Mouse (Mus musculus): ENCODE measurements at regions not wholly inside any gene's neighbourhood (a gene's known extent, or its start where the extent isn't known, plus 50 kb on each side); places are given as distances from the start of the nearest gene placed in this dataset.
"Not testable (repeated sequence)": the region's sequence is repeated elsewhere in the genome, so short reads cannot be mapped to it uniquely, and the experiment has no call there.

DNA sequence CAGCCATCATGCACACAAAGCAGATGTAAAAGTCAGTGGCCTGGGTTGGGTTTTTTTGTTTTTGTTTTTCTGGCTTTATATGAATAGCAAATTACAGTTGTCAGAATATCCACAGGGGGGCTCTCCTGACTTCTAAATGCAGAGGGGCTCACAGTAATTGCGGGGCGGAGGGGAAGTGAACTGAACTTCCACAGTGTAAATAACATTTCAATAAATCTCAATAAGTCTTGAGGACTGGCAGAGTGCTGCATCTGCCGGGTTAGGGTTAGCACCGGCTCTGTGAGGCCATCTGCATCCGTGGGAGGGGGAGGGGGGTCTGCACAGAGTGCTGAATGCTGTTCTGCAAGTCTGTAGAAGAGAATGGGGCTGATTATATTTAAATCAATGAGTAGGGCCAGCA lies 50.3 kb upstream of the Arl4c start:
- no peak for DNase-seq (ENCODE audit: inconsistent age in 2 of 2, low spot score in 1 of 2)

DNA sequence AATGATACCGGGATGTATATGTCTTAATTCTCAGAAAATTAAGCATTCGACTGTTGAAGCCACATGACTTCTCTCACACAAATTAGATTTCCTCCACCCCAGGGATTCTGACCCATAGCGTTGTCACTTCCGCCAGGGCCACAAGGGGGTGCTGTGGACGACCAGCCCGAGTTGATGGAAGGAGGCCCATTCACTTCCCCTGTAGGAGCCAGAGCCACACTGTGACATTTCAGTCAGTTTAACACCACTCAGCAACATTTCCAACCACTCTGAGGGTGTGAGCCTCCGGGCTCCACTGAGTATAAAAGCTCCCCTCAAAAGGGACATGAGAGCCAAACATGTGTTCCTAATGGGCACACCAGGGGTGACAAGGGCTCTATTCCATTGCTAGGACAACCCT lies 54.6 kb upstream of the Arl4c start:
- DNase-seq (ENCODE audit: inconsistent age in 2 of 2, low spot score in 1 of 2), result peak; percentile 36 to 76

DNA sequence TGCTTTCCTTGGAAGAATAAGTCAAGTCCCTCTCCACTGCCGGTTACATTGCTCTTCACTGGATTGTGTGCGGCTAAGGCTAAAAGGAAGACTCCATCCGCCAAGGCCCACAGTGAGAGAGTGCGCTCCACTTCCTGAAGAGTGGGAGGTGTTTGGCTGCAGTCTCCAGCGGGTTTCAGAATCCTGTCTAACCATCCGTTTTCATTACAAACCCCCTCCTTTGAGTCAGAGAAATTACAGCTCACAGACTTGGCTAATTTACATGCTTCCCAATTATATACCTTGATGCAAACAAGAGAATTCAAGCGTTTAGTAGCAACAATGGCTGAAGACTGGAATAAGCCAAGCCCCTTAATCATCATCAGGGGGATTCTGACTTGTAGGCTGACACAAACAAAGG lies 55.1 kb upstream of the Arl4c start:
- no peak for DNase-seq (ENCODE audit: inconsistent age in 2 of 2, low spot score in 1 of 2)

DNA sequence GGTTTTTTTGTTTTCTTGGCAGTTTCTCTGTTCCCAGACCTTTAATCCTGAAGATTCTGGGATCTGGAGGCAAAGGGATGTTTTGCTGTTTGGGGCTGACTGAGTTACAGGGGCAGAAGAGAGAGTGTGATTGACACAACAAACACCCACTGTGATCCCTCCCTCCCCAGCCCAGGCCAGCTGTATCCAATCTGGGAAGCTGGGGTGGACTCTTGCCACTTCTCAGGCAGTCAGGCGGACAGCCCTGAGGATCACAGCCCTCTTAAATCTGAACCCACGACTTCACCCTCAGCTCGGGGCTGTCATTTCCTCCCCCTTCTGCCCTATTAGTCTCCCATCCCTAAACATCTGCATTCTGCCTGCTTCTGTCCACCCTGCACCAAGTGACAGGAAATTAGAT lies 55.7 kb upstream of the Arl4c start:
- DNase-seq (ENCODE audit: inconsistent age in 2 of 2, low spot score in 1 of 2), result no peak

DNA sequence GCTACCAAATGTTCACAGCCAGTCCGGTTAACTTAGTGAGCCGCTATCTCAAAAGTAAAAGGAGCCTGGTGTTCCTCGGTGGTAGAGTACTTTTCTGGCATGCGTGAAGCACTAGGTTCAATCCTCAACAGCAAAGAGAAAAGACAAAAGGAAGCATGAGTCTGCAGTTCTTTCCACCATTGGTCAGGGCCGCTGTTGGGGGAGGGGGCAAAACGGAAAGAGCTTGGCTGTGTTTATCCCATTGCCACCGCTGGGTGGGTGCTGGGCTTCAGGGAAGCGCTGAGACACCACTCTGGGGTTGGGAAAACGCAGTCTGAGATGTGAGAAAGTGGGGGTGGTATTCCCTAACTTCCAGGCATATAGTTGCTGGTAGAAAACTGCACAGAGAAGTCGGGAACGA lies 58.6 kb upstream of the Arl4c start:
- no peak for DNase-seq (ENCODE audit: inconsistent age in 2 of 2, low spot score in 1 of 2)

DNA sequence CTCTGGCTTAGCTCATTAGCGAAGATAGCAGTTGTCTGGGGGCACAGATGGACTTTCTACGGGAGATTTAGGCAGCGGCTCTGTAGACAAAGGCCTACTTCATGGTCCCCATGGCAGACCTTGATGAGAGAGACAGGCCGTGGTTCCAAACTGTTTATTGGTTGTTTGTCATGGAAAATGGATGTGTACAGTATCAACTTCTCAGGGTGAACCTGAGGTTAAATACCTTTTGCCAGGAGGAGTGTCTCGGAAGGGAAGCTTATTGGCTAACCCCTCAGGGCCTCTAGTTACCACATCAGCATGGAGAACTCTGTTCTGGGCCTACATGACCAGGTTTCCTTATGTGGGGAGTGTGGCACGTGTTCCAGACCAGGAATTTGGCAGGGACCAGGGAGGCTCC lies 59.1 kb upstream of the Arl4c start:
- DNase-seq (ENCODE audit: inconsistent age in 2 of 2, low spot score in 1 of 2), result no peak

DNA sequence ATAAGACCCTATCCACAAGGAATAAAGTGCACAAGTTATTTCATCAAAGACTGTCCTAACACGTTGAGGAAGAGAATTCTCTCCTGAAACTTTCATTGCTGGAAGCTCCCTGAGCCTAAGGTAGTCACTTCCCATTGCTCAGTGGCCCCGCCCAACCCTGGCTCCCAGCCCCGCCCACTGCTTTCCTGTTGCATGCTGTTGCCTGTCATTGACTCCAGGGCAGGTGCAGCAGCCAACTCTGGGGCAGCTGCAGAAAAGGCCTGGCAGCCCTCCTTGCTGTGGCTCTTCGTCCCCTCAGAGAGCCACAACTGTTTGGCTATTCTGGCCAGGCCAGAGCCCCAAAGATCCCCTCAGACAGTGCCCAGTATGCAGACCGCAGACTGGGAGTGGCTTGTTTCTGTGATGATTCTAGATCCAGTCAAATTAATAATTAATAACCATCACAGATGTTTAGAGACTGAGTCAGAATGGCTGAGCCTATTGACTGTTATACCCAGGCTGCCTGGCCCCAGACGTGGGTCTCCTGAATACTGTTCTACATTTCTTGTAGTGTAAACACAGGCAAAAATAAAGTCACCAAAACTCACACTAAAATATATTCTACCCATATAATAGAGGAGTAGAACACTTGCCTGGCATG lies 61.8 kb upstream of the Arl4c start:
- DNase-seq (ENCODE audit: inconsistent age in 2 of 2, low spot score in 1 of 2), result no peak

DNA sequence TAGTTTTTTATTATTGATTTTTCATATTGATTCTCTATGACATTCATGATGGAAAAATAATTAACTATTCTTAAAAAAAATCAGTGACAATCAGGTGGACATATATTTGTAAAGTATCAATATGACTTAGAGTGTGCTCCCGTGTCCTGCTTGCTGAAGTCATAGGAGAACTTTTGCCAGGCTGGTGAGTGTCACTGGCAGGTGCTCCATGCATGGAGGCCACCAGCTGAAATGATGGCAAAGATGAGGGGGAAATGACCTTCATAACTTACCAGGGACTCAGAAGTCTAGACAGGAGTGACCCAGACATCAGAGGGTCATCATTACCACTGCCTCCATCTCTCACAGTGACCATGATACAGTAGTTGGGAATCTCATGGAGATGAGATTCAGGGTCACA lies 62.5 kb upstream of the Arl4c start:
- no peak for DNase-seq (ENCODE audit: inconsistent age in 2 of 2, low spot score in 1 of 2)

DNA sequence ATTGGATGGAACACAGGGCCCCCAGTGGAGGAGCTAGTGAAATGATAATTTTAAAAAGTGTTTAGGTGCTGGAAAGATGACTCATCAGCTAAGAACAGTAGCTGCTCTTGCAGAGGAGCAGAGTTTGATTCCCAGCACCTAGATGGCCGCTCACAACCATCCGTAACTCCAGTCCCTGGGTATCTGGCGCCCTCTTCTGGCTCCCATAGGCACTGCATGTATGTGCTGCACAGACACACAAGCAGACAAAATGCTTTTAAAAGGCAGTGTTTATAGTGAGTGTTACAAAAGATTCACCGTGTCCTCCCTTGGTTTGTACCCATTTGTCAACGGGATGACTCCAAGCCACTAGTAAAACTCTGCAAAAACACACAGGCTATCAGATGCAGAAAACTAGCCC lies 75.0 kb upstream of the Arl4c start:
- no peak for DNase-seq (ENCODE audit: inconsistent age in 2 of 2, low spot score in 1 of 2)

DNA sequence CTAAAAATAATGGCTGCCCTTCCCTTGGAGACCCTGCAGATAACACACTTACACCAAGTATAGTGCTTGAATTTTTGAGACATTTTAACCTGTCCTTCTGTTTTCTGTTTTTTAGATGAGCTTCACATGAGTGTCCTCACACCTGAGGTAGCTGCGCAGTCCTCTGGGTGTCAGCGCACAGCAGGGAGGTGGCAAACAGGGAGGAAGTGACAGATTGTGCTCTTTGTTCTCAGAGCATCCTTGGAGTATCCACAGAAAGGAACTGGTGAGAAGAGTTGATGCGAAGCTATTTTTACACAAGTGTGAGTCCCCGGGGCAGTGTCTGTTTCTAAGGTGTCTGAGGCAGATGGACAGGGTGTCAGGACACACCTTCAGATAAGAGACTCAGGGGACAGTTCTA lies 78.2 kb upstream of the Arl4c start:
- no peak for DNase-seq (ENCODE audit: inconsistent age in 2 of 2, low spot score in 1 of 2)

DNA sequence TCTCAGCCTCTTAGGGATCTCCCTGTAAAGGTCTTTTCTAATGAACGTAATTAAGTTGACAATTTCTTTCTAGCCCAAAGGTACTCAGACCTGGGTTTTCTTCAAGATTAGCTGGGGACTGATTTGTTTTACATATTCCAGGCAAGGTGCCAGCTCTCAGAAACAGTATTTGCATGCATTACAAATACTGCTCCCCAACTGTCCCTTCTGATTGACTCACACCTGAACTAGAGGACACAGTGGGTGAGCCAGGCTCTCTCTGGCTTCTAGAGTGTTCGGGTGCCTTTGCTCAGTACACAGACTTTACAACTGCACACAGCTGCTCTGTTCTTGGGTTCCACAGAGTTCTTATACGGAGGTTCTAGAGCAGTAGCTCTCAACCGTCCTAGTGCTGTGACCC lies 81.1 kb upstream of the Arl4c start:
- DNase-seq (ENCODE audit: inconsistent age in 2 of 2, low spot score in 1 of 2), result no peak

DNA sequence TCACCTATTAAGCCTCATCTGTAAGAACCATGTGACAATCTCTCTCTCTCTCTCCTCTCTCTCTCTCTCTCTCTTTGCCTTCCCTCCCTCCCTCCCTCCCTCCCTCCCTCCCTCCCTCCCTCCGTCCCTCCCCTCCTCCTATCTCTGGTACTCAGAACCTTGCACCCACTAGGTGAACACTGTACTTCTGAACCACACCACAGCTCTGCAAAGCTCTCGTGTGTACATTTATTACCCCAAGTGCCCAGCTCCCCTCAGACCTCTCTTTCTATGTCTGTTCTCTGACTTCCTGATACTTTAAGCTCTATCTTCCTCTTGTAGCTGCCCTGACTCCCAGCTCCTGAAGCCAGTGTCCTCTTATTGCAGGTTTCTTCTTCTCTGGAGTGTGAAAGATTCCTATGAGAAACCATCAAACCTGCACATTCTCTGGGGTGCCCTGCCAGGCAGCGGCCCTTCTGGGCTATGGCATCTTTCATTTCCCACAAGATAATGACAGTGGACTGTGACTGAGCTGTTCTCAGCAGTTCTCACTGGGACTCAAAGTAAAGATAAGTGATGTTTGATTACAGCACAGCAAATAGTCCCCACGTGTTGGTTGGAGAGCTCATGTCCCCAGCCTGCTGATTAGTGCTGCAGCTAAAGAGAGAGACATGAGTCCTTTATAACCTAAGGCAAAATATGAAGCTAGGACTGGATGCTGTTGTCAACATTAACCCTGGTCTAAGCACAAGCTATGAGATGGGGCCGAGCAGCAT lies 83.0 kb upstream of the Arl4c start:
- no peak for DNase-seq (ENCODE audit: inconsistent age in 2 of 2, low spot score in 1 of 2)

DNA sequence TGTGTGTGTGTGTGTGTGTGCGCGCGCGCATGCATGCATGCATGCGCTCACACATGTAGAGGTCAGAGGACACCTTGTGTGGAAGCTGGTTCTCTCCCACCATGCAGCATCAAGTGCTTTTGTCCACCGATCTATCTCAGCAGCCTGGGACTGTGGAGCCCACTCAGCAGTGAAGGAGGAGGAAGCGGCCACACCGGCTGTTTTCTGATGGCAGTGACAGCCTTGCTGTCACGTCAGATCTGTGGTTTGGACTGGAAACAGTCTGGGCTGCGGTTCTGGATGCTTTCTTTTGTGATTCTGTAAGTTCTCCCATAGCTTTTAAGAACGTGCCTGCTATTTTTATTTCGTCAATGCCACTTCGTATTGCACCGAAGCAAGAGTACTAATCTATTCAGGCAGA lies 84.0 kb upstream of the Arl4c start:
- DNase-seq (ENCODE audit: inconsistent age in 2 of 2, low spot score in 1 of 2), result no peak

DNA sequence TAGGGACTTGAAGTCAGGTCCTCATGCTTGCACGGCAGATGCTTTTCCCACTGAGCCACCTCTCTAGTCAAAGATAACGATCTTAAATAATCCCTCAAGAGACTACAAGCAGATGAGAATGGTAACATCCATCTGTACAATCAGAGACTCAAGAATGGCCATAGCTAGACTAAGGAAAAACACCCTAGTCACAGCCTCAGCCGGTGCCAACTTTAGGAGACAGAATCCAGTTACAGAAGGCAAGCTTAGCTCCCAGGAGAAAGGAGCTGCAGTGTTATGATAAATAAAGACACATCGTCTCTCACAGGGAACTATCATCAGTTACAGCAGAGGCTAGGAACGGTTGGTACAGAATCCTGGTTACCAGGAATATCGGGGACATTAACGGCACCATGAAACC lies 88.7 kb upstream of the Arl4c start:
- no peak for DNase-seq (ENCODE audit: inconsistent age in 2 of 2, low spot score in 1 of 2)

DNA sequence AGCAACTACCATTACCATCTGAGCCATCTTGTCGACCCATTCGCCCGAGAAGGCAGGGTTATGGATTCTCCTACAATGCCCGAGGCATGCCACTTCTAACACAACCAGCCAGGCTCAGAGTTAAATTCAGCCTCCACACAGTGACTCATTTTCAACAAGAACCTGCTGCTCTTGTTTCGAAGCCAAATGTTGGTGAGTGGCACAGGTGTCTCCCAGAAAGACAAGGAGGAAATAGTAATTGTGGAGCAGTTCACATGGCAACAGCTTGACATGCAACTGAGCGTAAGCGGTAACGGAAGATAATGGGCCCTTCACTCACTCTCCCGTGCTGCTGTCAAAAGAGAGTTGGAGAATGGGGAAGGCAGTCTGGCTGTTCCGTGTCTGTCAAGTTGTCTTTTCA lies 92.9 kb upstream of the Arl4c start:
- DNase-seq (ENCODE audit: inconsistent age in 2 of 2, low spot score in 1 of 2), result no peak

DNA sequence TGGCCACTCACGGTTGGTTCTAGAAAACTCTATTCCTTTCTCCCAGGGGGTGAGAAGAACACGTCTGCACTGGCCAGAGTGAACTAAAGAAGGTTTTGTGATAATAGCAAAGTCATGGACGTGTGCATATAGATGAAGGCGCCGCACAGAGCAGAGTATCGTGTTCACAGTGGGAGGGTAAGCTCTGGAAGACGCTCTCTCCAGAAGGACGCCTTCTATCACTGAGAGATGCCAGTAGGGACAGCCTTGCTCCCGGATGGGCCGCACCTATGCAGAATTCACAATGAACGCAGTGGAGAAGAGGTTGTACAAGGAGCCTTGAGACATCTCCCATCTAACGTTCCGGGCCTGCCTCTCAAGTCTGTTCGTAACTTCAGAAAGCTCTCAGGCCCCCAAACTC lies 96.5 kb upstream of the Arl4c start:
- DNase-seq (ENCODE audit: inconsistent age in 2 of 2, low spot score in 1 of 2), result no peak

DNA sequence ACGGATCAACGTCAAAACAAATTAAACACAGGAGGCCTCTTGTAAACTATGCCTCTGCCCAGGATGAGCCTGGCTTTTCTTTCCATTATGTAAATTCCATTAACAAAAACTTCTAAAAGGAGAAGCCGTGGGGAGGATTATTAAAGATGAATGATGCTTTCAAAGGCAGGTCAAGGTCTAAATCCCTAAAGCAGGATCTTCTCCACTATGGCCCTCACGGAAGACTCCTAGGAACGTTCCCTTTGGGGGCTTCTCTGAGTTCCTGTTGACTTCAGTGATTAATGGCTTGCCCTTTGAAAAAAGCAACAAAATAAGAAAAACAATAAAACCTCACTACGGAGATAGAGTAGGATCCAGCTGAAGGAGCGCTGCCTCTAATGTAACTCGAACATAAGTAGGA lies 96.9 kb upstream of the Arl4c start:
- no peak for DNase-seq (ENCODE audit: inconsistent age in 2 of 2, low spot score in 1 of 2)

DNA sequence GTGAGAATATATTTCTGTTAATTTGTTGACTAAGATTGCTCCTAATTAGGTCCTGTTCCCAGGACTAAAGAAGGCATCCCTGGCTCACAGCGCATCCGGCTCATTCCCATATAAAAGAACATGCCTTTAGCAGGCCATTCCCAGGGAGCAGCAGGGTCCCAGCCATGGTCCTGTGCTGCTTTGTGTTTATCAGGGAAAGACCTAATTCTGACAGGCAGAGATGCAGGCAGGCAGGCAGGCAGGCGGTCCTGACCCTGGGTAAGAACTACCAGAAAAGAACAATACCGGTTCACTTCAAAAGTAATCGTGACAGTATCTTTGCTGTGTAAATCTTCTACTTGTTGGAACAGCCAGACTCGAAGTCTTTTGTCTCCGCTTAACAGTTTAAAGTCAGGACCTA lies 97.3 kb upstream of the Arl4c start:
- no peak for DNase-seq (ENCODE audit: inconsistent age in 2 of 2, low spot score in 1 of 2)

DNA sequence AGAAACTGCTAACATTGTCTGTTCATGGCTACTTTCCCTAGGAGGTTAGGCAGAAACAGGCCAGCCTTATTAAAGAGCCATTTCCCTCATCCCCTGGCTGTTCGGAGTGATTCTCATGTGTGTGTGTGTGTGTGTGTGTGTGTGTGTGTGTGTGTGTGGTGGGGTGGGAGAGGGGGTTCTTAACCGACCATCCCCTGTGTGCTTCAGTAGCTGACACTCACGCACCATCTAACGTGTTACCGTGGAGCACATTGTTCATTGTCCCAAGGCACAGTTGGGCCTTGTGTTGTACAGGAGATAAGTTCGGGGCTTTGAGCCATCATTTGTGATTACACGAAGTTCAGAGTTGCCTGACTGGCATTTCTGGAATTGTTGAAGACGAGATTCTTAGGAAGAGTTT lies 97.8 kb upstream of the Arl4c start:
- DNase-seq (ENCODE audit: inconsistent age in 2 of 2, low spot score in 1 of 2), result no peak

DNA sequence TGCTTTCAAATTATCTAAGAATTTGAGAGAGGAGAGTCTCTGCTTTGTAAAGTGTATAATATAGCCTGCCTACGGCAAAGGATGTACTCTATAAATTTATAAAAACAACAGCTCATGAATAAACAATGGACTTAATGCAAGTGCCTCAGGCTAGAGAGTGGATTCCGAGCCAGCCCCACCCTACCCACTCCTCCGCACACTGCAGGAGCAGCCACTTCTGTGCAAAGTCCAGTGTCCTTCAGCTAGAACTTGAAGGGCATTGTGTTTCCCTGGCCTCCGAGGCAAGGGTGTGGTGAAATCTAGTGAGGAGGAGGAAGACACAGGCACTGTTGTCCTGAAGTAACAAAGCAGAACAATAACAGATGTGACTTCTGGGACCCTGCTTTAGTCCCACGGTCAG lies 98.4 kb upstream of the Arl4c start:
- no peak for DNase-seq (ENCODE audit: inconsistent age in 2 of 2, low spot score in 1 of 2)

DNA sequence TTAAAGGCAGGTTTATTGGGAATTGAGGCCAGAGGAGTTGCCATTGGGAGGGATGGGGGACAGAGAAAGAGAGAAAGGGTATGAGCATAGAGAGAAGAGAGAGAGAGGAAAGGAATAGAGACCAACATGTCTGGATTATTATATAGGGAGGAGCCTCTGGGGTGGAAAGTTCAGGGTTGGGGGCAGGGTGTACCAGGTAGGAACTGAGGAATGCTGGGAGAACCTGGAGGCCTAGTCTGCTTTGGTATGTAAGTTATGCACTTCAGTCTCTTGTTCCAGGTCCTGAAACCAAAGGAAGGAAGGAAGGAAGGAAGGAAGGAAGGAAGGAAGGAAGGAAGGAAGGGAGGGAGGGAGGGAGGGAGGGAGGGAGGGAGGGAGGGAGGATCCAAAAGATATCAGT lies 99.1 kb upstream of the Arl4c start:
- not testable (repeated sequence) for DNase-seq (ENCODE audit: inconsistent age in 2 of 2, low spot score in 1 of 2)

DNA sequence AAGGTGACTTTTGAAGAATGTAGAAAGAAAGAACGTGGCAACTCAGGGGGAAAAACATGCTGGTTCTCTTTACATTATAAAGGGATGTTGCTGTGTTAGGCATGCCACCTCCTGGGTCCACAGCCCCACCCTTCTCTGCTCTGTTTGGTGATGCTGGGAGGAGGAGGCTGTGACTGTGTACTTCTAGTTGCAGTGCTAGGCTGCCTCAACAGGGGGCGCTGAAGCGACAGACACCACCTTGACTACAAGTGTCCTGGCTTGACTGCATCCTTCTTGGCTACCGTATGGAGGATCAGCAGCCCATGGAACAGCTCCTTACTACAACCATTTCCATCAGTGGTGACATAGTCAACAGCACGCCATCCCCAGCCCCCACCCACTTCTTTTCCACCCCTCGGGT lies 104.9 kb upstream of the Arl4c start:
- DNase-seq (ENCODE audit: inconsistent age in 2 of 2, low spot score in 1 of 2), result peak; percentile 54 to 82

DNA sequence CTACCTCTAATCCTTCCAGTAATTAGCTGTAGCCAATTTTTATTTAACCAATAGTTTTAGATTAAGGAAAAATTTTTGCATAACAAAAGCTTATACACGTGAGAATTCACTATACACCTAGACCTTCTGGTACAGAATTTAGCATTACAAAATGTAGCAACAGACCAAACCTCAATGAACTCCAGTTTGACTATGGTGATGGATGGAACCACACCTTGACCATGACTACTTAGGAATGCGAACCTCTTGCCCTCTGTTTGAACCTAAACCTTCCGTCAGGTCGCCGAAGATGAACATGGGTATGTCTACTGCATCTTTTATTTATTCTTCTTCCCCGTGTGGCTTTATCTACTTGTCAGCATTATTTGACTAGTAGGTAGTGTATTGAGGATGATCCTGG lies 105.9 kb upstream of the Arl4c start:
- no peak for DNase-seq (ENCODE audit: inconsistent age in 2 of 2, low spot score in 1 of 2)
